Mouse (Mus musculus): ENCODE measurements around the gene 1520401A03Rik.

DNA sequence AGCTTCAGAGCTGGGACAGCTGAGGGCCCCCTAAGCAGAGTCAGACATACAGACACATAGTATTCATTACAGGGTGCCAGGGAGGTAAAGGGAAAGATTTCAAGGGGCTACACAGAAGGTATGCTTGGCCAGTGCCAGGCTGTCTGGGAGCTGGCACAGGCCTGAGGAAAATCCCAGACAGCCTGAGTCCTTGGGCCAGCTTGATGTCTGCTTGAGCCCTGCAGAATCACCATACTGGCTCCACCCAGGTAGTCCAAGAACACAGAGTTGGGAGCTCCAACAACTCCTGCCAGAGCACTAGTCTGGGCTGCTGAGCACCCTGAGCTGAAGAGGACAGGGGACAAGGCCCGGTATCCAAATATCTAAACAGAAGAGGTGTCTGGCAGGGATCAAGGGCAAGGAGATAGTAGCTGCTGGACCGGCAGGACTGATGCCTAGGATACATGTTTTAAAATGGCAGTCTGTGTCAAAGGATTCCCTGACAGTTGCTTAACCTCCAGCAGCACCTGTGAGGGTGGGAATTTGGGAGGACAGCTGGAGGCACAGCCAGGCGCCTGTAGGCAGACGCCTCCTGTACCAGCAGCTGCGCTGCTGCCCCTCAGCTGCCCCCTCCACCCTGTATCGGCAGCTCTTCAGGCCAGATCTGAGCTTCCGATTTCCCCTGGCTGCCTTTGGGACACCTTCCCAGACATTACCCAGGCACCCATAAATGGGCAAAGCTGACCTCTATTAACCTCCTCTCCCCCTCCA is at the start of gene 1520401A03Rik:
- TF ChIP-seq CTCF (IDR thresholded peaks at IDR 0.05; ENCODE audit: low read depth), result no peak
- no peak for TF ChIP-seq EP300 (IDR thresholded peaks at IDR 0.05; ENCODE audit: low read depth)
